Mouse (Mus musculus): ENCODE results near the gene Gigyf2.

DNA sequence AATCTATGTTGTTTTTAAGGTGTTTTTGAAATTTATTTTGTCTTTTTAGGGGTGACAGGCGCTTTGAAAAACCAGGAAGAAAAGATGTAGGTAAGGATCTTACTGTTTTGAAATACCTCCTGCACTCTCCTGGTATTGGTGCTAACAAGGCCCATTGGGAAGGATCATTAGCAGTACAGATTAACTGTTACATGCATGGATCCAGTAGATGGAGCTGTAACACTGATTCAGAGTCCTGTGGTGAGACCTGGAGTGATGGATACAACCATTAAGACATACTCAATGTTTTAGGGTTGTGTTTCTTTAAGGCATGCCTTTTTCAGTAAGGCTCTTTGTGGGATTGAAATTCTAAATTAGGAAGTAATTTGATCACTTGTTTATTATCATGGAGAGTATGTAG is 53.1 kb downstream of the Gigyf2 start:
- TF ChIP-seq TBP (conservative IDR thresholded peaks at IDR 0.05; ENCODE audit: low read depth, low read length) (no peak), USF1 (IDR thresholded peaks at IDR 0.05; ENCODE audit: low read depth, low read length) (no peak), POLR2A (IDR thresholded peaks at IDR 0.05; ENCODE audit: low read depth, low read length) (no peak), MAFK (IDR thresholded peaks at IDR 0.05; ENCODE audit: insufficient replicate concordance, low read length) (no peak), CTCF (conservative IDR thresholded peaks at IDR 0.05 in 1 of 2, IDR thresholded peaks at IDR 0.05 in 1 of 2; ENCODE audit: low read depth in 2 of 2, low read length in 2 of 2) (peak; percentile 25 to 59; a peak in 3 of 4 replicates), NELFE (IDR thresholded peaks at IDR 0.05; ENCODE audit: low read depth, low read length) (no peak), MAX (IDR thresholded peaks at IDR 0.05; ENCODE audit: low read length) (no peak), GABPA (IDR thresholded peaks at IDR 0.05; ENCODE audit: insufficient replicate concordance, low read depth, low read length) (no peak), RAD21 (IDR thresholded peaks at IDR 0.05; ENCODE audit: low read depth, low read length) (peak; percentile 35), IRF4 (IDR thresholded peaks at IDR 0.05; ENCODE audit: low read depth, low read length) (no peak), ZNF384 (IDR thresholded peaks at IDR 0.05; ENCODE audit: low read depth, low read length) (no peak)
